Mouse (Mus musculus) CH12.LX (cell line): ENCODE measurements at regions not wholly inside any gene's neighbourhood (a gene's known extent, or its start where the extent isn't known, plus 50 kb on each side); places are given as distances from the start of the nearest gene placed in this dataset.

Experiments
- DNase-seq: peaks from one replicate; pipeline ENCODE4 v3.0.0-alpha.2; 2013; ENCODE audit errors: extremely low read depth
- H3K27ac ChIP-seq: 2 replicates; pipeline ENCODE4 v1.5.1; 2012; ENCODE audit warnings: low read depth, mild to moderate bottlenecking, control low read depth, moderate library complexity; ENCODE audit not compliant: insufficient read depth
- H3K27me3 ChIP-seq: replicated peaks from 2 replicates; pipeline ENCODE3; 2012; ENCODE audit warnings: inconsistent platforms
- H3K36me3 ChIP-seq, 2 experiments: replicated peaks in 1 of 2; 2 replicates each; pipeline versions ENCODE3 to v1.6.1; 2012; ENCODE audit warnings: inconsistent platforms in 1 of 2, low read length in 1 of 2, mild to moderate bottlenecking in 1 of 2, mixed read lengths in 1 of 2, moderate library complexity in 1 of 2; ENCODE audit not compliant: control insufficient read depth in 1 of 2, insufficient read depth in 1 of 2
- H3K4me1 ChIP-seq, 2 experiments: 2 replicates each; pipeline ENCODE4 v1.6.1; 2012; ENCODE audit warnings: inconsistent platforms in 1 of 2, moderate library complexity in 1 of 2; ENCODE audit not compliant: insufficient read depth in 2 of 2, control insufficient read depth in 1 of 2
- H3K4me2 ChIP-seq: 2 replicates; pipeline ENCODE4 v1.6.1; 2012; ENCODE audit warnings: low read depth, mild to moderate bottlenecking, control low read depth; ENCODE audit not compliant: poor library complexity, insufficient read depth, severe bottlenecking
- H3K4me3 ChIP-seq, 3 experiments: fragments of 150-350 bp in 1 of 3; sonication (generic) in 1 of 3; replicated peaks in 1 of 3; 2 replicates each; pipeline versions ENCODE3 to v1.5.1; 2011 to 2012; ENCODE audit warnings: low read depth in 2 of 3, low read length in 2 of 3, mild to moderate bottlenecking in 2 of 3, moderate library complexity in 2 of 3, control low read depth in 1 of 3, improper control_type of control experiment in 1 of 3, inconsistent platforms in 1 of 3, mixed read lengths in 1 of 3; ENCODE audit not compliant: poor library complexity in 1 of 3
- H3K79me2 ChIP-seq: replicated peaks from 2 replicates; pipeline ENCODE4 v1.6.1; 2012; ENCODE audit warnings: mild to moderate bottlenecking, moderate library complexity; ENCODE audit not compliant: control insufficient read depth, poor library complexity, insufficient read depth, severe bottlenecking; ENCODE audit errors: extremely low read depth
- H3K9ac ChIP-seq: 2 replicates; pipeline ENCODE4 v1.6.1; 2012; ENCODE audit warnings: low read depth, mild to moderate bottlenecking, control low read depth, moderate library complexity; ENCODE audit not compliant: insufficient read depth
- H3K9me3 ChIP-seq: replicated peaks from 2 replicates; pipeline ENCODE3; 2012; ENCODE audit warnings: low read length, inconsistent platforms, mixed read lengths
- CHD1 ChIP-seq: IDR thresholded peaks from 2 replicates; pipeline ENCODE4 v1.6.1; 2012; ENCODE audit warnings: low read depth, low read length, improper control_type of control experiment, inconsistent platforms
- E2F4 ChIP-seq: IDR thresholded peaks from 2 replicates; pipeline ENCODE4 v1.6.1; 2011; ENCODE audit warnings: low read depth, low read length, improper control_type of control experiment; ENCODE audit not compliant: insufficient replicate concordance
- EP300 ChIP-seq: IDR thresholded peaks from 2 replicates; pipeline ENCODE4 v1.6.1; 2011; ENCODE audit warnings: low read length, improper control_type of control experiment
- IRF4 ChIP-seq: IDR thresholded peaks from 2 replicates; pipeline ENCODE4 v1.6.1; 2014; ENCODE audit warnings: low read depth, mild to moderate bottlenecking, inconsistent platforms, low read length, improper control_type of control experiment
- JUN ChIP-seq: IDR thresholded peaks from 2 replicates; pipeline ENCODE4 v1.6.1; 2011; ENCODE audit warnings: low read depth, mild to moderate bottlenecking, low read length, improper control_type of control experiment, moderate library complexity; ENCODE audit not compliant: insufficient read depth
- JUND ChIP-seq: conservative IDR thresholded peaks from 2 replicates; pipeline ENCODE4 v1.6.1; 2011; ENCODE audit warnings: low read depth, low read length, improper control_type of control experiment
- MAFK ChIP-seq: IDR thresholded peaks from 2 replicates; pipeline ENCODE4 v1.6.1; 2011; ENCODE audit warnings: low read length, improper control_type of control experiment; ENCODE audit not compliant: insufficient replicate concordance
- MXI1 ChIP-seq: IDR thresholded peaks from 2 replicates; pipeline ENCODE4 v1.6.1; 2011; ENCODE audit warnings: mild to moderate bottlenecking, low read depth, low read length, improper control_type of control experiment
- MYC ChIP-seq: IDR thresholded peaks from 2 replicates; pipeline ENCODE4 v1.6.1; 2011; ENCODE audit warnings: low read depth, mild to moderate bottlenecking, improper control_type of control experiment, low read length
- NRF1 ChIP-seq: IDR thresholded peaks from 2 replicates; pipeline ENCODE4 v1.6.1; 2014; ENCODE audit warnings: low read depth, mild to moderate bottlenecking, inconsistent platforms, low read length, improper control_type of control experiment, moderate library complexity
- POLR2A ChIP-seq: IDR thresholded peaks from 2 replicates; pipeline ENCODE4 v1.6.1; 2011; ENCODE audit warnings: low read depth, mild to moderate bottlenecking, improper control_type of control experiment, low read length
- RCOR1 ChIP-seq: conservative IDR thresholded peaks from 2 replicates; pipeline ENCODE4 v1.6.1; 2012; ENCODE audit warnings: low read depth, mild to moderate bottlenecking, inconsistent platforms, low read length, improper control_type of control experiment
- SMC3 ChIP-seq: IDR thresholded peaks from 2 replicates; pipeline ENCODE4 v1.6.1; 2011; ENCODE audit warnings: low read depth, low read length, improper control_type of control experiment
- UBTF ChIP-seq: IDR thresholded peaks from 2 replicates; pipeline ENCODE4 v1.6.1; 2012; ENCODE audit warnings: low read depth, mild to moderate bottlenecking, inconsistent platforms, low read length, improper control_type of control experiment, moderate library complexity
- USF1 ChIP-seq: IDR thresholded peaks from 2 replicates; pipeline ENCODE4 v1.6.1; 2014; ENCODE audit warnings: low read depth, mild to moderate bottlenecking, inconsistent platforms, low read length, improper control_type of control experiment
- ZNF384 ChIP-seq: IDR thresholded peaks from 2 replicates; pipeline ENCODE4 v1.6.1; 2012; ENCODE audit warnings: low read depth, low read length, improper control_type of control experiment, inconsistent platforms
- dilution Hi-C: fragments of 300-500 bp; cut with MboI; formaldehyde crosslinking; loops from 2 replicates; pipeline ENCODE4 v1.14.3; 2020; ENCODE audit warnings: low sequenced_read_pairs; ENCODE audit not compliant: extremely low pct_unique_long_range_greater_than_20kb, extremely low pct_ligation_motif_present
- in situ Hi-C: fragments of 300-500 bp; cut with MboI; formaldehyde crosslinking; loops from 3 replicates; pipeline ENCODE4 v1.14.3; 2019; ENCODE audit warnings: low sequenced_read_pairs, low pct_ligation_motif_present, low pct_unique_long_range_greater_than_20kb, mixed read lengths

- no peak for DNase-seq
- dilution Hi-C loops (no loop called here), in situ Hi-C loops (no loop called here)
- Histone ChIP-seq H3K4me3 (no peak overlapping the region), H3K9me3 (peaks cover 13% of the 10 kb centered on the region), H3K4me2 (peak overlapping the region; percentile 91), H3K4me1 (no peaks in the 10 kb centered on the region; a peak in 1 of 4 replicates), H3K79me2 (no peaks in the 10 kb centered on the region), H3K27me3 (no peaks in the 10 kb centered on the region), H3K9ac (peak overlapping the region; percentile 57), H3K36me3 (no peaks in the 10 kb centered on the region), H3K27ac (no peak overlapping the region)
- TF ChIP-seq NRF1 (no peak), CHD1 (0 out of 2 replicates have a peak, but pooled peaks have one; percentile 47), ZNF384 (no peak), IRF4 (peak; percentile 14; the same call in 1 of the 2 replicates), MYC (0 out of 2 replicates have a peak, but pooled peaks have one; percentile 14), MXI1 (peak; percentile 41; the same call in 1 of the 2 replicates), RCOR1 (no peak; the same call in none of the 2 replicates), E2F4 (no peak), JUND (peak; percentile 22; the same call in 1 of the 2 replicates), JUN (0 out of 2 replicates have a peak, but pooled peaks have one; percentile 6), POLR2A (no peak), EP300 (peak; percentile 56; the same call in 1 of the 2 replicates)
These were observed 231.1 kb upstream of the Tet2 start for GRCm38 (mm10) chr3:133776013-133776412.

- Histone ChIP-seq H3K4me2 (no peak overlapping the region), H3K9me3 (peaks cover 14% of the 10 kb centered on the region), H3K27ac (no peak overlapping the region), H3K36me3 (no peaks in the 10 kb centered on the region), H3K27me3 (no peaks in the 10 kb centered on the region), H3K4me3 (no peak overlapping the region), H3K4me1 (no peaks in the 10 kb centered on the region; a peak in 1 of 4 replicates), H3K9ac (no peak overlapping the region), H3K79me2 (no peaks in the 10 kb centered on the region)
- no peak for TF ChIP-seq MAFK
- TF ChIP-seq USF1: no peak
- no peak for TF ChIP-seq JUN
- TF ChIP-seq ZNF384: no peak
- no peak for TF ChIP-seq UBTF
- no peak for TF ChIP-seq SMC3
- dilution Hi-C loops: no loop called here
- no peak for DNase-seq
- in situ Hi-C loops: no loop called here
These were observed 234.3 kb upstream of the Tet2 start for GRCm38 (mm10) chr3:133779161-133779789.
